Mouse (Mus musculus): ENCODE data around the gene Hist1h2bp.

The Hist1h2bp gene

DNA sequence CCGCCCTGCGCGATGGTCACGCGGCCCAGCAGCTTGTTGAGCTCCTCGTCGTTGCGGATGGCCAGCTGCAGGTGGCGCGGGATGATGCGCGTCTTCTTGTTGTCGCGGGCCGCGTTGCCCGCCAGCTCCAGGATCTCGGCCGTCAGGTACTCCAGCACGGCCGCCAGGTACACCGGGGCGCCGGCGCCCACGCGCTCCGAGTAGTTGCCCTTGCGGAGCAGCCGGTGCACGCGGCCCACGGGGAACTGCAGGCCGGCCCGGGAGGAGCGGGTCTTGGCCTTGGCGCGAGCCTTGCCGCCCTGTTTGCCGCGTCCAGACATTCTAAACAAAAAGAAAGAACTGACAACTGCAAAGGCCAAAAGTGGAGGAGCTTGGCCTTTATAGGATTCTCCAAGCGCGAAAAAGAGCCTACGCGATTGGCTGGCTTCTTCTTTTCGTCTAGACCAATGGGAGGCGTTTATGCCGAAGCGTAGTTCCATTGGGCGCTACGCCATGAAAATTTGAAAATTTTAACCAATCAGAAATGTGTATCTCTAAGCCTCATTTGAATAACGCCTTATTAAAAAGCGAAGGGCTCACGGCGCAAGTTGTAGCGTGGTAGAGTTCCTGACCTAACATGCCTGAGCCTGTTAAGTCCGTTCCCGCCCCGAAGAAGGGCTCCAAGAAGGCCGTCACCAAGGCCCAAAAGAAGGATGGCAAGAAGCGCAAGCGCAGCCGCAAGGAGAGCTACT lies at the start of gene Hist1h2bp, which contains the start of gene Hist1h2an:
Hist1h2bp (plus strand) TSS at position 563 of the 731 bp plus-strand sequence.
Hist1h2an (minus strand) TSS at position 320 of the 731 bp plus-strand sequence.
- DNase-seq: peak; percentile 92

DNA sequence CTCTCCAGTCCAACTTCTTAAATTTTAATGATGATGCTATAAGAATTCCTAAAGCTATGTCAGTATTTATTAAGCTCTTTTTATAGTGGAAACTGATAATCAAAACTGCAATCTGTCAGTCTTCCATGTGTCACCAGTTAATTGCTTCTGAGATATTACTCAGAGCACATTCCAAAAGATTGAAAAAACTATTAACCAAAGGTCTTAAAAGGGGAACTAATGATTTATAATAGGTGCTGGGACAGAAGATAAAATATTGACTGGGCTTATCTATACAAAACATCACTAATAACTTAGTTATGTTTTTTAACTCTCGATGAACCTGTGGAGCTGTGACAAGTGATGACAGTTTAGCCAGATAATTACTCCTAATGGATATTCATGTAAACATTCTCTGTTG lies 42.3 kb upstream of the Hist1h2bp start:
- DNase-seq: no peak

DNA sequence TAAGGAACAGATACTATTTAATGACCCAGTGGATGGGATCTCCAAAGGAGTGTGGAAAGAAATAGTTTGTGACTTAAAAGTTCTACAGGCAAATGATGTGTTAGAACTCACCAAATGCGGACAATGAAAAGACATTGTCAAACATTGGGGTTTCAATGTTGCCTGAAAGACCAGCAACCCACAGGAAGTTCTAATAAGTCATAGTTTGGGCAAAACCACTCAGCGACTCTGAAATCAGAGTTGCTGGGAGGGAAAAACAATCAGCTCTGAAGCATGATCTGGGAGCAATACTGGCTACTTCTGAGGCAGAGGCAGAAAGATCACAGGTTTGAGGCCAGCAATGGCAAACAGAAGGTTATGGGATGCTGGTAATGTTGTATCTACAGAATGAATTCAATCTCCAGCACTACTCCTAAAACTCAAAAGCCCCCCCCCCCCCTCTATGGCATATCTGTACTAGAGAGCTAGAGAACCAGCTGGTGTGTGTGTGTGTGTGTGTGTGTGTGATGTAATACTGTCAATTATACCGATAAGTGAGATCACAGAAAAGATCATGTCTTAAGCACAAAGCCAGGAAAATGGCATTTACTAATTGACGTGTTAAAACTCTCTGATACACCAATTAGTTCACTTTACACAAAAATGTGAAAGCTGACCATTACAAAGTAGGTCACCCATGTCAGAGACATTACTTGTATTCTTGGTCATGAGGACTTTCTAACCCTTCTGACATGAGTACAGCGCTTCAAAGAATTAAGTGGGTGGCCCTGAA lies 37.7 kb upstream of the Hist1h2bp start:
- DNase-seq: peak; percentile 58

DNA sequence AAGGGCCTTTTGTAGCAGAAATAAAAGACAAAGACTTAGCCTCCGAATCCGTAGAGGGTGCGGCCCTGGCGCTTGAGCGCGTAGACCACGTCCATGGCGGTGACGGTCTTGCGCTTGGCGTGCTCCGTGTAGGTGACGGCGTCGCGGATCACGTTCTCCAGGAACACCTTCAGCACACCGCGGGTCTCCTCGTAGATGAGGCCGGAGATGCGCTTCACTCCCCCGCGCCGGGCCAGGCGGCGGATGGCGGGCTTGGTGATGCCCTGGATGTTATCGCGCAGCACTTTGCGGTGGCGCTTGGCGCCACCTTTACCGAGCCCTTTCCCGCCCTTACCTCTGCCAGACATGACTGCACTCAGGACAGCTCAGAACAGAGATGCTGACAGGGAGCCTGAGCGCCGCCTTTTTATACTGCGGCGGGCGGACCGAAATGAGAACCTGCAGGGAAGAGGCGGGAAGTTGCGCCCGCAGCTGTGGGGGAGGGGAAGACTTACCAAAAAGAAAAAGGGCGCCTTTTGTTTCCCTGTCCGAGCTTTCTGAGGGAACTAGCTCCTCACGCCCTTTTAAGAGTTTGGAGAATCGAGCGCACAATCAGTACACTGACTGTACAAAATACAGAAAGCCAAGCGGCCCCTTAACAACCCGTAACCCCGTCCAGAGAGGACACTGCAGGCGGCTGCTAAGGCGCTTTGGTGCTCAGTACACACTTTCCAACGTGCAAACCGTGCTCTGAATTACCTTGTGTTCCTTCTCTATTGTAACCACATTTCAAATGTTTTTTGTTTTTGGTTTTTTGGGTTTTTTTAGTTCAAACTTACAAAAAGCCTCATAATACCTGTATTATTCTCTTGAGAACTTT lies 36.9 kb upstream of the Hist1h2bp start, which contains the start of gene Hist1h4k:
Hist1h4k (minus strand) TSS at position 347 of the 859 bp plus-strand sequence.
- peak; percentile 96 for DNase-seq

DNA sequence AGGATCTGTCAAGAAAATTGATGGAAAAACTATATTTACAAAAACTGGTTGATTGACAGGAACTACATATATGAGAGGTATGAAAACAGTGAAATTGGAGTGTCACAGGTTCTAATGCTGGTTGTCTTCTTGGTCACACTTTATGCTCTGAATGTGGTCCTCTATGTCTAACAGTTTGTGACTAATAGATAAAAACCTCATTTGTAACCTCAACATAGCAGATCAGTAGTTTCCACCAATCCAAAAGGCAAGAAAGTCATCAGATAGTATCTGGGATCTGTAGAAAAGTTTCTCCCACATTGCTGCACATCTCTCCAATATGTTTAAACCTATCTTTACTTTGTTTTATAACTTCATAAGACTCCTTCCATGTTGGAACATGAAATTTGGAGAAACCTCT lies 35.8 kb upstream of the Hist1h2bp start:
- no peak for DNase-seq

GRCm38 (mm10) chr13:21751827-21752226 lies 35.4 kb upstream of the Hist1h2bp start:
- DNase-seq: peak; percentile 16

DNA sequence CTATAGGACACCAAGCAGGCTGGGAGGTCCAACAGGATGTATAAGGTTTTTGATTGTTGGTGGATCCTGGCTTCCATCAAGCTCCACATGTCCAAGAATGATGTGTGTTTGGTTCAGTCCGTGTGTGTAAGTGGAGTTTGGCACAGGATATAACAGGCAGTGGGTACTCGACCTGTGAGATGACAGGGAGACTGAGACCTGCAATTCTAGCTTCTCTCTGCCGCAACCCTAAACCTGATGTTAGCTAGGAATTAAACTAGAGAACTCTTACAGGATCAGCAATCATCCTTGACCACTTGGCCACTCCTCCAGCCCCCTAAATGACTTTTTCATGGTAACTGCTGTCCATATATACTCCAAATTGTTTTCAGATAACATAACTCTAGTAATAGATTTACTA lies 34.9 kb upstream of the Hist1h2bp start:
- peak; percentile 17 for DNase-seq

- no peak for DNase-seq
These were observed 34.2 kb upstream of the Hist1h2bp start for GRCm38 (mm10) chr13:21753051-21753523.

DNA sequence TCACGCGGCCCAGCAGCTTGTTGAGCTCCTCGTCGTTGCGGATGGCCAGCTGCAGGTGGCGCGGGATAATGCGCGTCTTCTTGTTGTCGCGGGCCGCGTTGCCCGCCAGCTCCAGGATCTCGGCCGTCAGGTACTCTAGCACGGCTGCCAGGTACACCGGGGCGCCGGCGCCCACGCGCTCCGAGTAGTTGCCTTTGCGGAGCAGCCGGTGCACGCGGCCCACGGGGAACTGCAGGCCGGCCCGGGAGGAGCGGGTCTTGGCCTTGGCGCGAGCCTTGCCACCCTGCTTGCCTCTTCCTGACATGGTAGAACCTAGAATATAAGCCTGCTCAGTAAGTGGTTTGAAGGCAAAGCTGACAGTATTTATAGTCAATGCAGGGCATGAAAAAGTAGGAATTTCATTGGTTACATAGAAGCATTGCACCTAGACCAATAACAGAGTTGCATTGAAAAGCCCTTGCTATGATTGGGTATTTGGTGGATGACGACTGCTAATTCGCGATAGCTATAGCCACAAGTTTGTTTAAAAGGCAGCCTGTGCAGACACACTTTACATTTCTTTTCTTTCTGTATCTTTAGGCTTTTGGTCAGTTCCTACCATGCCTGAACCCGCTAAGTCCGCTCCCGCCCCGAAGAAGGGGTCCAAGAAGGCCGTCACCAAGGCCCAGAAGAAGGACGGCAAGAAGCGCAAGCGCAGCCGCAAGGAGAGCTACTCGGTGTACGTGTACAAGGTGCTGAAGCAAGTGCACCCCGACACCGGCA lies 33.6 kb upstream of the Hist1h2bp start, which contains the start of the genes Hist1h2ak and Hist1h2bn:
Hist1h2ak (minus strand) TSS at position 304 of the 762 bp plus-strand sequence.
Hist1h2bn (plus strand) TSS at position 600 of the 762 bp plus-strand sequence.
- peak; percentile 88 for DNase-seq

DNA sequence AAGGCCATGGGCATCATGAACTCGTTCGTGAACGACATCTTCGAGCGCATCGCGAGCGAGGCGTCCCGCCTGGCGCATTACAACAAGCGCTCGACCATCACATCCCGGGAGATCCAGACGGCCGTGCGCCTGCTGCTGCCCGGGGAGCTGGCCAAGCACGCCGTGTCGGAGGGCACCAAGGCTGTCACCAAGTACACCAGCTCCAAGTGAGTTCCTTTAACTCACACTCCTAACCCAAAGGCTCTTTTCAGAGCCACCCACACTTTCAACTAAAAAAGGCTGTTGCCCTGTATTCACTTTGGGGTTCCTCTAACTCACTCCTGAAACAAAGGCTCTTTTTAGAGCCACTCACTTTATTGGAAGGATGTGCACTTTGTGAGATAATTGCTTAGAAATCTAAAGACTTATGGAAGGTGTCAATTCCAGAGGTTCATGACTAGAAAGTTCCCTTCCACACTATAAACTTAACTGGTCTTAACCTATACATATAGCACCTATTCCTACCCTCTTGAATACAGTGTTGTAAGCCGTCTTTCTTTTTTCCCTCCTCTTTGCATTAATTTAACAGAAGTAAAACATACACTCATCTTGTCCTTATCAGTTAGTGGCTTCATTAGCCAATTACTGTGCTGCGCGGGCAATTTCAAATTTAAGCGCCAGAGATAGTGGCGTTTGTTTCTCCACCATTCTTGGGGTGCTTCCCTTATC lies 32.8 kb upstream of the Hist1h2bp start:
- peak; percentile 82 for DNase-seq

- no peak for DNase-seq
These were observed 31.6 kb upstream of the Hist1h2bp start for GRCm38 (mm10) chr13:21755707-21756106.

- DNase-seq: peak; percentile 84
These were observed 8.2 kb upstream of the Hist1h2bp start for GRCm38 (mm10) chr13:21778814-21779766.

DNA sequence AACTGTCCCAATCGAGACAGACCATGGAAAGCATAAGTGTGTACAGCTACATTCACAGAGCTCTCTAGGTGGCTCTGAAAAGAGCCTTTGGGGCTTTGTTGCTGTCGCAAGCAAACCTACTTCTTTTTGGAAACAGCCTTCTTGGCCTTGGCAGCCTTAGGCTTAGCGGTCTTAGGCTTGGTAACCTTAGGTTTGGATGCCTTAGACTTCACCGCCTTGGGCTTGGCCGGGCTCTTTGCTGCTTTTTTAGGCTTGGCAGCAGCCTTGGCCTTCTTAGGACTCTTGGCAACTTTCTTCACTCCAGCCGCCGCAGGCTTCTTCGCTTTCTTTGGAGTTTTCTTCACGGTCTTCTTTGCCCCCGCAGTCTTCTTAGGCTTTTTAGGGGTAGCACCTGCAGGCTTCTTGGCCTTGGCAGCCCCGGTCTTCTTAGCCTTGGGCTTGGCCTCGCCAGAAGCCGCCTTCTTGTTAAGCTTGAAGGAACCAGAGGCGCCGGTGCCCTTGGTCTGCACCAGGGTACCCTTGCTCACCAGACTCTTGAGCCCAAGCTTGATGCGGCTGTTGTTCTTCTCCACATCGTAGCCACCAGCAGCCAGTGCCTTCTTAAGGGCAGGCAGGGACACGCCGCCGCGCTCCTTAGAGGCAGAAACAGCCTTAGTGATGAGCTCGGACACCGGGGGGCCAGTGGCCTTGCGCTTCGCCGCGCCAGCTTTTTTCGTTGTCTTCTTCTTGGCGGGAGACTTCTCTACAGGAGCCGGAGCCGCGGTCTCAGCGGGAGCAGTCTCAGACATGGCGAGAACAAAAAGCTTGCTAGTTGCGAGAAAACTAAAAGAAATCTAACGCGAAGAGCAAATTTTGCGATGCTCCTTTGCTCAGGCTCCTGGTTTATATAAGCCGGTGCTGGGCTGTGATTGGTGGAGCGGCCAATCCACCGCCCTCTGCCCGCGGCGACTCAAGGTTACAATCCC lies 7.2 kb upstream of the Hist1h2bp start, which contains the start of gene Hist1h1b:
Hist1h1b (minus strand) TSS at position 859 of the 965 bp plus-strand sequence.
- DNase-seq: peak; percentile 90

DNA sequence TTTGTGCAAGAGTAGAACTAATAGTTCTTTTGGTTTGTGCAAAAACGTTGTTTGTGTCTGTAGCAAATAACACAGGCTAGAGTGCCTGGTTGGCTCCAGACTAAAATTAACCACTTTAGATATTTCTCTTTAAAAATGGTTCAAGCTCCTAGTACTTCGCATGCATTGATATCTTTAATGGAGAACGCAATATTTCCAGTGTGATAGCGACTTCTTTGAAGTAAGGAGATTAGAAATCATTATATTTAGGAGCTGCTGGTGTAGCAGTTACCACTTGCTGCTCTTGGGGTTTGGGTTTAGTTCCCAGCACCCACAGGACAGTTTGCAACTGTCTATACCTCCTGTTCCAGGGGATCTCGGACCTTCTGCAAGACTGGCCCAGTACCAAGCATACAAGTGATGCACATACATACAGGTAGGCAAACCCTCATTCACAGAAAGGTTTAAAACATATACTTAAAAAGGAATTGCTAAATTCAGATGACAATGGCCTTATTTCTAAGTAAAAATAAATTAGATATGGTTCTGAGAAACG lies 6.2 kb upstream of the Hist1h2bp start:
- DNase-seq: peak; percentile 14

DNA sequence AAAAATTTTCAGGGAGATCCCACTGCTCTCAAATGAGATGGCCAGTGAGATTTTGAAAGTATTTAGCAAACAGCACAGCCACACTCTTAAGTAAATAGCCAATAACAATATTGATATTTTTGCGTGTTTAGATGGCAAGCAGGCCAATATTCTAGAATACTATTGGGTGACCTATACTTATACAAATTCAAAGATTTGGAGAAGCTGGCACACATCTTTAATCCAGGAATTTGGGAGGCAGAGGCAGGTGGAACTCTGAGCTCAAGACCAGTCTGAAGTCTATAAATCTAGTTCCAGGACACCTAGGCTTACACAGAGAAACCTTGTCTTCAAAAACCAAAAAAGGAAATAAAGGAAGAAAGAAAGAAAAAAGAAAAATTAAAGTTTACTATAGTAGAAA lies 5.6 kb upstream of the Hist1h2bp start:
- no peak for DNase-seq

GRCm38 (mm10) chr13:21782361-21783254 lies 4.7 kb upstream of the Hist1h2bp start:
- DNase-seq: peak; percentile 56

- DNase-seq: peak; percentile 70
These were observed 4.0 kb upstream of the Hist1h2bp start, which contains the start of gene Hist1h3i for GRCm38 (mm10) chr13:21783255-21783617. Gene Hist1h3i, minus strand, starts transcription at chr13:21783370.

All from liver (tissue).